Mouse (Mus musculus): ENCODE measurements at regions not wholly inside any gene's neighbourhood (a gene's known extent, or its start where the extent isn't known, plus 50 kb on each side); places are given as distances from the start of the nearest gene placed in this dataset.

DNA sequence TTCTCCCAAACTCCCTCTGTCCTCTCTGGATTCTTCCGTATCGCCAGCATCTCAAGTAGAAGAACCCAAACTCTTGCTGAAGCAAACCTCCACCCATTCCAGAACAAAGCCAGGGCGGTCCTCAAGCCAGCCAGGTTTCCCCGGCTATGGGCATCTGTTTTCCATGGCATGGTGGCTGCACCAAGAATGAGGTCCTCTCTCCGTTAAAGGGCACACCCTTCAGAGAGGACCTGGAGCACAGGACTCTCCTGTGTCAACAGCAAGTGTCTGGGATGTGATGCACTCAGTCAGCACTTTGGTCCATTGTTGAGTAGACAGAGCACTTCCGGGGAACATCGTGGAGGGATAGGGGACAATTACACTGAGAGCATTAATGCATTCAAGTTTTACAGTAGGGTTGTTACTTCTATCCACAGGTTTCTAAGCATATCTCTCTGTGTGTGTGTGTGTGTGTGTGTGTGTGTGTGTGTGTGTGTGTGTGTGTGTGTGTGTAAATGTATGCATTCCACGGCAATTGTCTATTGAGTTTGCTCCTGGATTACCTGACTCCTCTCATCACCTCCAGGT is 56.6 kb upstream of the Cpsf6 start:
- DNase-seq (ENCODE audit: low spot score in 2 of 2) = no peak

DNA sequence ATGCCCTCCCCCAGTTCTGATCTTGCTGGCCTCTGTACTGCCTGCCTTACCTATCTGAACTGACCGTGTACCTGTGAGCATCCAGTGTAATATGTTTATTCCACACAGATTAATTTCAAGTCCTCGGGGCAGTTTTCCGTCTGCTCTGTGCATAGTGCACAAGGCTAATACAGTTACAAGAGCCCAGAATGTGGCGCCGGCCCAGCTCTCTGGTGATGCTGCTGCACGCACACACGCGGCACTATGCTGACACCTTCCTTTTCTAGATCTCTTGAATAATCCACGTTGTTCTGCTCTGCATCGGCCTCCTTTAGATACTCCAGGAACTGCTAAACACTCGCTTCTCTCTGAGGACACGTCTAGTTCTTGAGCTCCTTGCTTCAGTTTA is 55.9 kb upstream of the Cpsf6 start:
- DNase-seq (ENCODE audit: low spot score in 2 of 2) = no peak

DNA sequence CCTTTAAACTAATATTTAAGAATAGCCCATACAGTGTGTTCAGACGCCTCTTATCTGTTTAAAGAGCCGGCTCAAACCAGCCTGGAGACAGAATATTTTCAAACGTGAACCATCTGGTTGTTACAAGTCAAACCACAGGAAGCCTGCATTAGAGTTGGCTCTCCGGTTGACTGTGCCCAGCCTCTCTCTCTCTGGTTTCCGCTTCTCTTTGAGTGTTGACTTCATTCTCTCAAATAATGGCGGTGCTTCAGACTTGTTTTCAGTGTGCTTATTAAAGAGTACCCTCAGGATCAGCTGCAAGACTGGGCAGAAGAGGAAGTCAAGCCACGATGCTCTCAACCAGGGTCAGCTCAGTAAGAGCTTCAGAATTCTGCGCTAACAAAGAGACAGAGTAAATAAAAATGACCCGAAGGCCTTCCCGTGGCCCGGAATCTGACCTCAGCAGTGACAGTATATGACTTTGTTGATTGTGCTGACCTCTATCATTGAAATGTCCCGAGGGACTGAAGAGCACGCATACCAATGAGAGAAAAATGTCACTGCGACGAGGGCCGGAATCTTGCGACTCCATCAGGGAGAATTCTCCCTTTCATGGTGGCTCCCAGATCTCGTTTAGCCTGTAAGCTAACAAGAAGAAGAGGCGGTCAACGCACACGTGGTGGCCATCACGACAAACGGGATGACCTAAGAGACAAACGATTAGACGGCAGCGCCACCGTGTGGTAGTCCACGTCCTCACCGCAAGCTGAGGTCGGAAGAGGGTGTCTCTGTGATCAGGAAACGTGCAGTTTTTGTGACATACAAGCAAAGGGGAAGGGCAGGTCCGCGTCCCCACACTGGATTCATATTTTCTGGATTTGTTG is 55.3 kb upstream of the Cpsf6 start:
- DNase-seq (ENCODE audit: low spot score in 2 of 2) = peak; percentile 69 to 86

DNA sequence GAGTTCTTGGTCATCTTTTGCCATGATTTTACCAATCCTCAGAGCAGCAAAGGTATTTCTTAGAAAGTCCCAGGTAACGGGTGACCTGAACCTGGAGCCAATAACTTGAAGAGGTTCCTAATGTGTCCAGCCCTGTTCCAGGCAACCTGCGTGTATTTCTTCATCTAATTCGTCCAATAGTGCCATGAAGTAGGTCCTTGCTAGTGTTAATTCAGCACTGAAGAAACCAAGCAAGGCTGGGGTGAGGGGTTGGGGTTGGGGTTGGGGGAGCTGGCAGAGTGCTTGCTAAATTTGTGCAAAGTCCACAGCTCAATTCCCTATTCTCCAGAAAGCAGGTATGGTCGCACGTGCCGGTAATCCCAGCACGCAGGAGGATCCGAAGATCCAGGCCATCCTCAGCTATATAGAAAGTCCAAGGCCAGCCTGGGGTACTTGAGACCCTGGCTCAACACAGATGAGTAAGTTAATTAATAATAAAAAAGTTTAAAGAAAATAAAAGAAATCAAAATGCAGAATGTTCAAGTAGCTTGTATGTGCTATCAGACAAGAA is 54.6 kb upstream of the Cpsf6 start:
- no peak for DNase-seq (ENCODE audit: low spot score in 2 of 2)

DNA sequence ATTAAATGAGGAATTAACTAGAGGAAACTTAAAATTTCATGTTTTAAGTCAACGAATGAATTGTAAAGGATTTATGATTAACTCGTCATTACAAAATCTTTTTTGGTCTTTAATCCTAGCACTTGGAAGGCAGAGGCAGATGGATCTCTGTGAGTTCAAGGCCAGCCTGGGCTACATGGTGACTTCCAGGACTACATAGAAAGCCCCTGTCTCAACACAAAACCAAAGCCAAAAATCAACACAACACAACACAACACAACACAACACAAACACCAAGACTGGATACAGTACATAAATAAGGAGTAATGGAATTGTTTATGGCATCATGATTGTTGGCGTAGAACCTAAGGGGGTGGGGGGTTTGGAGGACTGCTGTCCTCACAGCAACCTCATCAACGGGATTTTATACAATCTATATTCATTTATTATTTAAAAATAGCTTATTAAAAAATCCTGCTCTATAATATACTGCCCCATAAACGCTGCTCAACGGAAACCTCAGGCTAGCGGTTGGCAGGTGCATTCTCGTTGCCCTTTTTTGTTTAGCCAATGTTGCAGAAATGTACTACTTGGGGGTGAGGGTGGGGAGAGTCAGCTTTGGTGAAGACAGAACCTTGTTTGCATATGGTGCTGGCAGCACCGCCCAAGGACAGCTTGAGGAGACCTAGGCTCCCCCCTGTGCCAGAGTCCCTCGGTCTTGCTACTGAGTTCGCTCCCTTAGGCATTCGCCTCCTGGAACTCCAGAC is 53.9 kb upstream of the Cpsf6 start:
- DNase-seq (ENCODE audit: low spot score in 2 of 2) = no peak

DNA sequence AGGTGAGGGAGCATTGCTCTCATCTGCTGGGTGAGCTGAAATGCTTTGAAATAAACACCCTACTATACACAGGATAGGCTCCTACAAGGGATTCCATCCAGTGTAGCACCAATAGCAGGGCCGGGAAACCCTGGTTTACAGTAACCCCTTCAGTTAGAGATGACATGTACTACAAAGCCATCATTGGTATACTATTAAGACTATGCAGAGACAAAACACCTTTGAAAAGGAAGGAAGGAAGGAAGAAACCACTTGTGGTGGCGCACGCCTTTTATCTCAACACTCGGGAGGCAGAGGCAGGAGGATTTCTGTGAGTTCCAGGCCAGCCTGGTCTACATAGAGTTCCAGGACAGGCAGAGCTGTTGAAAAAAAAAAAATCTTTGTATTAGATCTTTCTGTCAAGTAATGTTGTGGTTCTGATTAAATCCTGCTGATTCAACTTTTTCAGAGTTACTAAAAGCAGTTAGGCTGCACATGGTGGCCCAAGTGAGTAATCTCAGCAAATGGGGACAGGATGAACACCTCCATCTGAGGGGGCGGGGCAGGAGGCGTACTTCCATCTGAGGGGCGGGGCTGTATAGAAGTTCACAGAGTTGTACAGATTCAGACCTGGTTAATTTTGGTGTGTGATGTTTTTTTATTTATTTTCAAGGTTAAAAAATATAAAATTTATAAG is 53.2 kb upstream of the Cpsf6 start:
- DNase-seq (ENCODE audit: low spot score in 2 of 2) = no peak

DNA sequence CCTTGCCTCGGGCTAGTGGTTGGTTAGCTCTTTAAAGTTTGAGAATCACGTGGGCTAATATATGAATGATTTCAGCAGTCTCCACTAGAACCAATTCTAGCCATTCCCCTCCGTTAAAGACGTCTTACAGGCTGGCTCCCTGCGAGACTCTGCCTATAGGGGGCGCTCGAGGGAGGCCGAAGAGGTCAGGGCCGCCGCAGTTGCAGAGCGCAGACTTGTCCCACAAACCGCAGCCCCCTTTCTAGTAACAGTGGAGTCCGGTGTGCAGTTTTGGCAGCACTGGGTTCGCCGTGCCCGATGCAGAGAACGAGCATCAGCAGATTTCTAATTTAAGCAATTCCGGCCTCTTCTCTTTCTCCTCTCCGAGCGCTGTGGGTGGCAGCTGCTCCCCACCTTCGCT is 52.6 kb upstream of the Cpsf6 start:
- no peak for DNase-seq (ENCODE audit: low spot score in 2 of 2)

DNA sequence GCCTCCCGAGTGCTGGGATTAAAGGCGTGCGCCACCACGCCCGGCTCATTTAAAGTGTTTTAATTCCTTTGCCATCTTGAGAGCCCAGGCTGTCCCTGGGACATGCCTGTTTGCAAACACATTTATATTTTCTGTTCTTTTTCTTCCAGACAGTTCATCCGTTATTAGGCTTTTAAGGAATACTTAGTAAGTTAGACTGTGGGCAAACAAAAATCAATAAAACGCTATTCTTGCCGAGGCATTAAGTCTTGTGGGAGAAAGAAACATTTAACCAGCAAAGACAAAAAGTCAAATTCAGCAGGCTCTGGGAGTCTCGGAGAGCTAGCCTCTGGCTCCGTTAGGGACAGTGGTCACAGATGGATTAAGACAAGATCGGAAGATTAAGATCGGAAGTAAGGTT is 52.0 kb upstream of the Cpsf6 start:
- no peak for DNase-seq (ENCODE audit: low spot score in 2 of 2)

DNA sequence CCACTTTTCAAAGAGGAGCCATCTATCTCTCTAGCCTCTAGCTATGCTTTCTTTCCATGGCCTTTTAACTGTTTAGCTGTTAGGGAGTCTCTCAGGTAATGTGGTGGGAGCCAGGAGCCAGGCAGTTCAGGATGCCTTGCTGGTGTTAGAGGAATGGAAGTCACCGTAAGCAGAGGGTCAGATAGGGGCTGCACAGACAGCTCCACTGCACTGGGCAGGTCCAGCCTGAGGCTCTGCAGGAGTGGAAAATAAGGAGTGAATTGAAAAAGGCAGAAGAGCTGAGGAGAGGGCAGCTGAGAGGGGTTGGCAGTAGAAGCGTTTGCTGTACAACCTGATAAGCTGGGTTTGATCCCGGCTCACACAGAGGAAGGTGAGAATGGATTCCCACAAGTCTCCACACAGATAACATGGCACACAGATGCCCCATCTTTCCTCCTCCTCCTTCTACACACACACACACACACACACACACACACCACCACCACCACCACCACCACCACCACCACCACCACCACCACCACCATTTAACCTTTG is 51.3 kb upstream of the Cpsf6 start:
- no peak for DNase-seq (ENCODE audit: low spot score in 2 of 2)

DNA sequence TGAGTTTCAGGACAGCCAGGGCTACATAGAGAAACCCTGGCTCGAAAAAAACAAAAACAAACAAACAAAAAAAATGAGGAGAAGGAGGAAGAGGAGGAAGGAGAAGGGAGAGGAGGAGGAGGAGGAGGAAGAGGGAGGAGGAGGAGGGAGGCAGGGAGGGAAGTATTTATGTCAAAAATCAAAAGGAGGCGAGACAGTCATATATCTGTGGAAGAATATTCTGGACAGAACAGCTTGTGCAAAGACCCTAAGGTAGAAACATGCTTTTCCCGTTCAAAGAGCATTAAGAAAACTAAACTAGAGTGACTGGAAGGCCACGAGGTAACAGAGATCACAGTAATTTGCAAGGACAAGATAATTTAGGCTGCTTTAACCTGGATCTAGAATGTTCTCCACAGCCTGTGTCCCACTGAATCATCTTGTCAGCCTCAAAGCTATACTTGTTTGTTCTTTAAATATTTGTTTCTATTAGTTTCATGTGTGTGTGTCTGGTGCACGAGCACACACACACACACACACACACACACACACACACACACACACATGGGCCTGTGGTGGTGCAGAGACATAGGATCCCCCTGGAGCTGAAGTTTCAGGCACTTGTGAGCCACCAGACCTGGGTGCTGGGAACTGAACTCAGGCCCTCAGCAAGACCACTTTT is 50.5 kb upstream of the Cpsf6 start:
- DNase-seq (ENCODE audit: low spot score in 2 of 2) = no peak

DNA sequence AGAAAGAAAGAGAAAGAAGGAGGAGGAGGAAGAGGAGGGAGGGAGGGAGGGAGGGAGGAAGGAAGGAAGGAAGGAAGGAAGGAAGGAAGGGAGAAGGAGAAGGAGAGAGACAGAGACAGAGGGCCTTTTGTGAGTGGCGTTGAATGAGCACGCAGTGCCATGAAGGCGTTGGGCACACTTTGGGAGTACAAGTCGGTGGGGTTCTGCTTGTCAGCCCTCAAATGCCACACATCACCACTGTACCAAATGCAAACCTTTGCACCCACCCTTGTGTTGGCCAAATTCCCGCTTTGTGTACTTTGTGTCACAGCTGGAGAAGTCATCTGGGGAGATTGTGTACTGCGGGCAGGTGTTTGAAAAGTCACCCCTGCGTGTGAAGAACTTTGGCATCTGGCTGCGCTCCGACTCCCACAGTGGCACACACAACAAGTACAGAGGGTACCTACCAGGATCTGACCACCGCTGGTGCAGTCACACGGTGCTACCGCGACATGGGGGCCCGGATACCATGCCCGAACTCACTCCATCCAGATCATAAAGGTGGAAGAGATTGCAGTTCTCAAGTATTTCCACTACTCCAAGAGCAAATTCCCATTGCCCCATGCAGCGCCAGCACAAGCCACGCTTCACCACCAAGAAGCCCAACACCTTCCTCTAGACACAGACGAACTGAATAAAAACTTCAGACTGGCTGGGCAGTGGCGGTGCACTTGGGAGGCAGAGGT is 49.8 kb upstream of the Cpsf6 start:
- no peak for DNase-seq (ENCODE audit: low spot score in 2 of 2)

Data from left cerebral cortex, adult 8-10 months (tissue).